Comparison of ENCODE assay signal across 21 mouse cellular contexts in genomic region chr9:73270249-73270648, GRCm38 (mm10).
A peak's percentile ranks its signal among the peaks of the same experiment; 100 is the strongest.
DNase-seq lines count a peak whose midpoint lies in the region; ATAC-seq and TF ChIP-seq lines count a peak whose summit lies in the region.
"Had no signal": no experiment of that assay in that cellular context is flagged by ENCODE, and none has a peak within 500 bp of the region (broad histone marks: within the 10 kb centered on the region; RNA-seq: fewer than 3 reads in every experiment).

No protein-coding gene starts in this region.

- 66% methylated on average over 5 of the region's 5 CpGs for WGBS in hindbrain, postnatal 0 days
- 76% methylated on average over 5 of the region's 5 CpGs for WGBS in hindbrain, embryonic 12.5 days
- 61% methylated on average over 5 of the region's 5 CpGs for WGBS in lung, embryonic 16.5 days
- WGBS in lung, postnatal 0 days: 50% methylated on average over 5 of the region's 5 CpGs

- no peaks in the 10 kb centered on the region for H3K36me3 ChIP-seq in hindbrain, postnatal 0 days (ENCODE audit: insufficient read depth, low read length)
- H3K36me3 ChIP-seq in hindbrain, embryonic 12.5 days: no peaks in the 10 kb centered on the region
- H3K36me3 ChIP-seq in lung, embryonic 16.5 days (ENCODE audit: control insufficient read depth, insufficient read depth, low read length): no peaks in the 10 kb centered on the region
- no peaks in the 10 kb centered on the region for H3K36me3 ChIP-seq in lung, postnatal 0 days (ENCODE audit: insufficient read depth, low read length)
- H3K36me3 ChIP-seq: forebrain, embryonic 10.5 days; heart, embryonic 15.5 days; limb, embryonic 13.5 days; liver, embryonic 13.5 days; midbrain, embryonic 15.5 days had no signal

- H3K27ac ChIP-seq in hindbrain, postnatal 0 days: no peak overlapping the region
- H3K27ac ChIP-seq in hindbrain, embryonic 12.5 days: no peak overlapping the region
- H3K27ac ChIP-seq in lung, embryonic 16.5 days (ENCODE audit: low read length): no peak overlapping the region
- no peak overlapping the region for H3K27ac ChIP-seq in lung, postnatal 0 days (ENCODE audit: low read length)
- H3K27ac ChIP-seq: forebrain, embryonic 10.5 days; heart, embryonic 15.5 days; hindbrain, embryonic 14.5 days; limb, embryonic 13.5 days; liver, embryonic 13.5 days; midbrain, embryonic 15.5 days had no signal

- no peak overlapping the region for H3K4me3 ChIP-seq in hindbrain, postnatal 0 days (ENCODE audit: low read length)
- no peak overlapping the region for H3K4me3 ChIP-seq in hindbrain, embryonic 12.5 days
- no peak overlapping the region for H3K4me3 ChIP-seq in lung, embryonic 16.5 days (ENCODE audit: low read length)
- H3K4me3 ChIP-seq in lung, postnatal 0 days (ENCODE audit: low read depth, low read length): no peak overlapping the region
- H3K4me3 ChIP-seq: forebrain, embryonic 10.5 days; heart, embryonic 15.5 days; limb, embryonic 13.5 days; liver, embryonic 13.5 days; midbrain, embryonic 15.5 days had no signal

- H3K27me3 ChIP-seq in hindbrain, postnatal 0 days (ENCODE audit: insufficient read depth, low read length): 0 out of 2 replicates have a peak, but pooled peaks cover 3% of the 10 kb centered on the region
- H3K27me3 ChIP-seq in hindbrain, embryonic 12.5 days: no peaks in the 10 kb centered on the region
- no peaks in the 10 kb centered on the region for H3K27me3 ChIP-seq in lung, embryonic 16.5 days (ENCODE audit: control insufficient read depth, insufficient read depth, low read depth, low read length)
- H3K27me3 ChIP-seq in lung, postnatal 0 days (replicated peaks; ENCODE audit: insufficient read depth, low read length): no peaks in the 10 kb centered on the region
- H3K27me3 ChIP-seq: heart, embryonic 15.5 days; limb, embryonic 13.5 days; liver, embryonic 13.5 days; midbrain, embryonic 15.5 days had no signal

- H3K9ac ChIP-seq in hindbrain, postnatal 0 days (replicated peaks; ENCODE audit: low read length): no peak overlapping the region
- no peak overlapping the region for H3K9ac ChIP-seq in hindbrain, embryonic 12.5 days
- H3K9ac ChIP-seq in lung, embryonic 16.5 days (ENCODE audit: low read length): no peak overlapping the region
- no peak overlapping the region for H3K9ac ChIP-seq in lung, postnatal 0 days (replicated peaks; ENCODE audit: low read depth)
- H3K9ac ChIP-seq: heart, embryonic 15.5 days; hindbrain, embryonic 14.5 days; limb, embryonic 13.5 days; liver, embryonic 13.5 days; lung, embryonic 14.5 days; midbrain, embryonic 15.5 days had no signal

- no peak for TF ChIP-seq CTCF in hindbrain, postnatal 0 days (IDR thresholded peaks at IDR 0.05; ENCODE audit: low read depth)
- no peak for TF ChIP-seq CTCF in lung, postnatal 0 days (IDR thresholded peaks at IDR 0.05)

- H3K4me1 ChIP-seq in hindbrain, postnatal 0 days (ENCODE audit: insufficient read depth, low read length): 0 out of 2 replicates have a peak, but pooled peaks cover 3% of the 10 kb centered on the region
- H3K4me1 ChIP-seq in hindbrain, embryonic 12.5 days: no peaks in the 10 kb centered on the region
- H3K4me1 ChIP-seq in lung, embryonic 16.5 days (replicated peaks; ENCODE audit: control insufficient read depth, insufficient read depth, low read length): no peaks in the 10 kb centered on the region
- H3K4me1 ChIP-seq in lung, postnatal 0 days (ENCODE audit: insufficient read depth, low read depth, low read length): no peaks in the 10 kb centered on the region
- H3K4me1 ChIP-seq: forebrain, embryonic 10.5 days; heart, embryonic 15.5 days; limb, embryonic 13.5 days; liver, embryonic 13.5 days; midbrain, embryonic 15.5 days had no signal

- H3K4me2 ChIP-seq in hindbrain, postnatal 0 days (ENCODE audit: low read depth, low read length): no peak overlapping the region
- no peak overlapping the region for H3K4me2 ChIP-seq in hindbrain, embryonic 12.5 days (replicated peaks)
- H3K4me2 ChIP-seq in lung, embryonic 16.5 days (ENCODE audit: low read depth, low read length): no peak overlapping the region
- H3K4me2 ChIP-seq in lung, postnatal 0 days (replicated peaks; ENCODE audit: low read depth, low read length): no peak overlapping the region
- H3K4me2 ChIP-seq: heart, embryonic 15.5 days; hindbrain, embryonic 14.5 days; limb, embryonic 13.5 days; liver, embryonic 13.5 days; lung, embryonic 14.5 days; midbrain, embryonic 15.5 days had no signal

- TF ChIP-seq EP300 in lung, postnatal 0 days (IDR thresholded peaks at IDR 0.05): no peak

- peak; percentile 38; the same call in 1 of the 2 replicates for ATAC-seq in hindbrain, postnatal 0 days
- ATAC-seq in hindbrain, embryonic 12.5 days (ENCODE audit: low FRiP score): no peak
- ATAC-seq in lung, embryonic 16.5 days (ENCODE audit: low read depth): peak; percentile 41; the same call in 1 of the 2 replicates
- no peak for ATAC-seq in lung, postnatal 0 days
- no peak for ATAC-seq in erythroblast, adult 5-6 weeks (replicated peaks; ENCODE audit: low FRiP score, poor library complexity, severe bottlenecking)
- ATAC-seq: forebrain, embryonic 16.5 days; midbrain, embryonic 15.5 days had no signal

- peak; percentile 46 for DNase-seq in adrenal gland, postnatal 14 days
- no peak for DNase-seq in adrenal gland, adult 18-20 months (ENCODE audit: low spot score in 2 of 2)
- DNase-seq in hindbrain, postnatal 0 days (ENCODE audit: low spot score): no peak
- no peak for DNase-seq in lung, postnatal 0 days (ENCODE audit: low spot score)
- DNase-seq in gastrocnemius, postnatal 25 days: peak; percentile 20
- DNase-seq: cerebellum, adult 2 months; heart, postnatal 36 days; liver, embryonic 13.5 days; lung, embryonic 14.5 days; lung, postnatal 4 days; thymus, adult 18-20 months; thymus, postnatal 36 days had no signal

- H3K9me3 ChIP-seq in hindbrain, postnatal 0 days (ENCODE audit: low read length): no peaks in the 10 kb centered on the region
- H3K9me3 ChIP-seq in hindbrain, embryonic 12.5 days (replicated peaks): no peaks in the 10 kb centered on the region
- no peaks in the 10 kb centered on the region for H3K9me3 ChIP-seq in lung, embryonic 16.5 days (ENCODE audit: control insufficient read depth, low read length)
- no peaks in the 10 kb centered on the region for H3K9me3 ChIP-seq in lung, postnatal 0 days (ENCODE audit: low read length)
- H3K9me3 ChIP-seq: forebrain, embryonic 10.5 days; heart, embryonic 15.5 days; limb, embryonic 13.5 days; liver, embryonic 13.5 days; midbrain, embryonic 15.5 days had no signal

Comparison
In these comparisons a context has a peak if more than half of its experiments do, and no peak if none do; other contexts are left out.
1. DNase-seq: peak in adrenal gland, postnatal 14 days (single experiment) and gastrocnemius, postnatal 25 days (single experiment); none in adrenal gland, adult 18-20 months (0 of 2), hindbrain, postnatal 0 days (single experiment) and lung, postnatal 0 days (single experiment).
2. ATAC-seq: peak in hindbrain, postnatal 0 days (single experiment) and lung, embryonic 16.5 days (single experiment); none in hindbrain, embryonic 12.5 days (single experiment), lung, postnatal 0 days (single experiment) and erythroblast, adult 5-6 weeks (single experiment).